Mouse (Mus musculus): ENCODE data around the gene Gm10663. TPM values are rescaled to one million over a fixed set of nuclear protein-coding genes. Genes with fewer than 3 reads are reported as not detected.

The Gm10663 gene
- polyA plus RNA-seq (2012; rRNA removed; ENCODE audit: low replicate concordance), result not detected in 2 replicates

DNA sequence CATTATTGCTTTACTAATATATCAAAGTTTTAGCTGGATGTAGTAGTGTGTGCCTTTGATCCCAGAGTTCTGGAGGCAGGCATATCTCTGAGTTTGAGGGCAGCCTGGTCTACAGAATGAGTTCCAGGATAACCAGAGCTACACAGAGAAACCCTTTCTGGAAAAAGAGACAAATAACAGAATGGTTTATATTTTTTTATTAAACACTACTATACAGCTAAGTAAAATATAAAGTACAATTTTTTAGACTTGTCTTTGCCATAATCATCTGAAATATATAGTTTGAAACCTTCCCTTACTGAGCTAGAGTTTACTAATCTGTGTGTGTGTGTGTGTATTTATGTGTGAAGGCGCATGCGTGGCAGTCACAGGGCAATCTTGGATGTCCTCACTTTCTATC is at the start of gene Gm10663:
Gene Gm10663, plus strand, starts transcription at position 301 of the 400 bp plus-strand sequence.

DNA sequence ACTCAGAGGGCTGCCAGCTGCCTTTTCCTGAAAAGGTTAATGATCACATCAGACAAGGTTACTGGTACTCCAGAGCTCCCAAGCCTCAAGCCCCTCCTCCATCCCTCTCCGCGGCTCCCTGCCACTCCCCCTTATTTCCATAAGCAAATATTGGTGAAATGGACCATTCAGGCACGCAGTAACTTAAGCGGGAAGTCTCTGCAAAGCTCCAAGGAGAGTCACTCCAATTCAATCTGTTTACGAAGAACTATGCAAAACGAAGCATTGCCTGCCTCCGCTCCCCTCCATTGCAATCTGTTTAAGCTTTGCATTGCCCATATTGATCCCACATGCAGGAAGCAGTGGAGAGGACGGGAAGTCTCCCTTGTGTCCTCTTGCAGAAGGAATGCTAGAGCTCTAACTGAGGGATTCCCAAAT is 37.7 kb upstream of the Gm10663 start, which contains the start of gene Apela:
Gene Apela, minus strand, starts transcription at position 220 of the 417 bp plus-strand sequence.

Other genes starting within 250 kb of the Gm10663 start
- 25.9 and 30.6 TPM in 2 replicates for gene Klhl2, start 225.0 kb upstream of the Gm10663 start, polyA plus RNA-seq (2012; rRNA removed; ENCODE audit: low replicate concordance)
- 55.7 and 57.7 TPM in 2 replicates for gene Tmem192, start 127.8 kb upstream of the Gm10663 start, polyA plus RNA-seq (2012; rRNA removed; ENCODE audit: low replicate concordance)
- not detected in 2 replicates for gene Trim75, start 87.2 kb upstream of the Gm10663 start, polyA plus RNA-seq (2012; rRNA removed; ENCODE audit: low replicate concordance)
- 0.24 TPM in 1 of 2 replicates, not detected in the other for gene Trim61, start 56.5 kb upstream of the Gm10663 start, polyA plus RNA-seq (2012; rRNA removed; ENCODE audit: low replicate concordance)
- gene Trim60, start 56.4 kb upstream of the Gm10663 start, polyA plus RNA-seq (2012; rRNA removed; ENCODE audit: low replicate concordance), result not detected in 2 replicates
- 0.13 and 0.44 TPM in 2 replicates for gene Apela, start 37.7 kb upstream of the Gm10663 start, polyA plus RNA-seq (2012; rRNA removed; ENCODE audit: low replicate concordance)
- 0.21 TPM in 1 of 2 replicates, not detected in the other for gene BC030870, start 54.5 kb downstream of the Gm10663 start, polyA plus RNA-seq (2012; rRNA removed; ENCODE audit: low replicate concordance)